Mouse (Mus musculus): ENCODE results near the gene Kdm2a.

GRCm38 (mm10) chr19:4306190-4306577, 91.9 kb downstream of the Kdm2a start, which contains the start of gene Grk2:
- TF ChIP-seq MAX (IDR thresholded peaks at IDR 0.05; ENCODE audit: low read depth), result no peak
- peak; percentile 36 for TF ChIP-seq POLR2A (IDR thresholded peaks at IDR 0.05; ENCODE audit: insufficient read length, low read depth)
- no peak for TF ChIP-seq POLR2AphosphoS2 (IDR thresholded peaks at IDR 0.05; ENCODE audit: insufficient read length, low read depth)

Measured in myocyte (in vitro differentiated cells).